Mouse (Mus musculus): ENCODE data around the gene Dusp14.

DNA sequence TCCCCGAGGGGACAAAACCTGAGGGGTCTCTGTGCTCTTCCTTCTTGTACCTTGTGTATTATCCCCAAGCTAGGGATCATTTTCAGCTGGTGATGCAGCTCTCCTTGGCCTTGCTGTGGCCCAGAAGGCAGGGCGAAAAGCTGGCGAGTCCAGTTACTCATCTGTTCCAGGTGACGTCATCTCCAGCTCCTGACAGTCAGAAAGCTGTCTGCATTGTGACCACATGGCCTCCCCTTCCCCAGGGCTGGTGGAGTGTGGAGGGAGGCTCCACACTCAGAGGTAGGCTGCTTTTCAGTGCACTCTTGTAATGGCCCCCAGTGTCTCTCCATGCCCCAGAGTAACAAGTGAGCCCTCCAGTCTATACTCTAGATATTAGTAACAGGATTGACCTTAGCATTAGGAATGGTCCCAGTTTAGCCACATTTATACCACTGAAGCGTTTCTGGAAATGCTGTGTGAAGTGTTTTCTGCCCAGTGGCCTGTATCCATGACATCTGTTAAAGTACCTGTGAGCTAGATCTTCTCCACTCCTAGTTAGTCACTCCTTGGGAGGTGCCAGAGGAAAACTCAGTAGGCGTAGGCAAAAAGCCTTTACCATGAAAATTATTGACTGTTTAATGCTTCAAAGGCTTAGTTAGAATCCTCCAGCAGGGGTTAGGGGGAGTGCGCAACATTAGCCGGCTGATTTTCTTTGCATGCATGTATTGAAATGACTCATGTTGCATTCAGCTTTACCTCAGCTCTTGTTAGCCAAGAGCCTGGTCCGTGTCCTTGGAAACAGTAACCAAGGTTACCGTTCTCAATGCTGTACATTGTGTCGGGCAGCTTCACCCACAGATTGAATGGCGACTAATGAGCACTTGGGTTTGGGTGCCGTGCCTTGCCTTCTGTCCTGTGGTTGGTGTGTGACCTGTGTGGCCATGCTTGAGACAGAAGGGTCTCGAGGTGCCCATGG, 26.0 kb downstream of the Dusp14 start:
- no peak for TF ChIP-seq POLR2A (IDR thresholded peaks at IDR 0.05; ENCODE audit: insufficient read depth, low read depth, low read length)
- TF ChIP-seq CTCF (IDR thresholded peaks at IDR 0.05; ENCODE audit: insufficient read depth, low read depth, low read length), result no peak
